Mouse (Mus musculus): ENCODE data around the gene Rnf8. TPM values are rescaled to one million over a fixed set of nuclear protein-coding genes. Genes with fewer than 3 reads are reported as not detected.

Gene Rnf8
- total and polyA plus RNA-seq, 2 experiments = 8.8 to 15.2 TPM

DNA sequence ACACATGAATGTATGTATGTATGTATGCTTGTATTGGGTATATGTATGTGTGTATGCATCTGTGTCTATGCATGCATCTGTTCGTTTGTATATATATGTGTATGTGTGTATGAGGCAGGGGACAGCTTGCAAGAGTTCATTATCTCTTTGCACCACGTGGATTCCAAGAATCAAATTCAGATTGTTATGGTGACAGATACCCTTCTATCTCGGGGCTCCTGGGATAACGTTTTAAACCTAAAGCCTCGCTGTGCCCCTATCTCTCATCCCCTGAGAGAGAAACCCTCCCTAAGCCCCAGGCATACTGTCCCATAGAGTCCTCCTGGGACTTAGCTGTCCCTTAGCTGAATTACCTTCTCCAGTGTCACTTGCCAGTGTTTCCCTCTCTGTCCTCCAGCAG is 31.0 kb upstream of the Rnf8 start:
- no peak for DNase-seq (ENCODE audit: extremely low read depth, low read depth, low spot score)
- no peak overlapping the region for H3K9ac ChIP-seq (ENCODE audit: low read depth, low read length)
- no peaks in the 10 kb centered on the region for H3K79me2 ChIP-seq (ENCODE audit: control insufficient read depth, insufficient read depth, low read length)
- 91% methylated on average over 5 of the region's 5 CpGs for WGBS
- H3K4me1 ChIP-seq (ENCODE audit: control insufficient read depth, insufficient read depth, low read length) = no peaks in the 10 kb centered on the region; the same call in 1 of the 2 replicates
- no peak overlapping the region for H3K27ac ChIP-seq (replicated peaks; ENCODE audit: insufficient read depth, low read depth, low read length)
- H3K27me3 ChIP-seq (ENCODE audit: control insufficient read depth, insufficient read depth, low read length) = no peaks in the 10 kb centered on the region
- no peaks in the 10 kb centered on the region; the same call in 1 of the 2 replicates for H3K36me3 ChIP-seq (ENCODE audit: control insufficient read depth, insufficient read depth, low read length)
- TF ChIP-seq CTCF (IDR thresholded peaks at IDR 0.05; ENCODE audit: low read depth, low read length) (no peak), POLR2A (IDR thresholded peaks at IDR 0.05; ENCODE audit: extremely low read depth, insufficient read depth, low read length) (no peak)
- no peak overlapping the region for H3K4me3 ChIP-seq (ENCODE audit: insufficient read depth, low read depth, low read length)

DNA sequence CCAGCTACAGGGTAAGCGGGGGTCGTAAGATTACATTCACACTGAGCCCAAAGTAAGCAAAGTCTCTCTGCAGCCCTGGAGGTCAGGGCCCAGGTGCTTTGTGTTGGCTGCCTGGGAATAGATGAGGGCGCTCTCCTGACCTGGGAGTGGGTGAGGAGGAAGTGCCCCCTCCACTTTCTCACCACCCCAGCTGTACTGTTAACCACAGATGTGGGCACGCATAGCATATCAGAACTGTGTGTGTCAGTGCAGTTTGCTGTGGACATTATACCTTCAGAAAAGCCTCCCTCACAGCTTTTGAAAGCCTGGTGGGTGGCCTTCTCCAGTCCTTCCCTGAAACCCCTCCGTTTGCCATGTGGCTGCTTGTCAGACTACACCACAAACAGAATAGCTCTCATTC is 30.3 kb upstream of the Rnf8 start:
- Histone ChIP-seq H3K79me2 (ENCODE audit: control insufficient read depth, insufficient read depth, low read length) (no peaks in the 10 kb centered on the region), H3K4me3 (ENCODE audit: insufficient read depth, low read depth, low read length) (no peak overlapping the region), H3K9ac (ENCODE audit: low read depth, low read length) (no peak overlapping the region), H3K27ac (replicated peaks; ENCODE audit: insufficient read depth, low read depth, low read length) (no peak overlapping the region), H3K27me3 (ENCODE audit: control insufficient read depth, insufficient read depth, low read length) (no peaks in the 10 kb centered on the region), H3K36me3 (ENCODE audit: control insufficient read depth, insufficient read depth, low read length) (no peaks in the 10 kb centered on the region; the same call in 1 of the 2 replicates), H3K4me1 (ENCODE audit: control insufficient read depth, insufficient read depth, low read length) (no peaks in the 10 kb centered on the region; the same call in 1 of the 2 replicates)
- TF ChIP-seq CTCF (IDR thresholded peaks at IDR 0.05; ENCODE audit: low read depth, low read length) = no peak
- TF ChIP-seq POLR2A (IDR thresholded peaks at IDR 0.05; ENCODE audit: extremely low read depth, insufficient read depth, low read length) = no peak
- DNase-seq (ENCODE audit: extremely low read depth, low read depth, low spot score) = no peak
- 92% methylated on average over 5 of the region's 5 CpGs for WGBS

DNA sequence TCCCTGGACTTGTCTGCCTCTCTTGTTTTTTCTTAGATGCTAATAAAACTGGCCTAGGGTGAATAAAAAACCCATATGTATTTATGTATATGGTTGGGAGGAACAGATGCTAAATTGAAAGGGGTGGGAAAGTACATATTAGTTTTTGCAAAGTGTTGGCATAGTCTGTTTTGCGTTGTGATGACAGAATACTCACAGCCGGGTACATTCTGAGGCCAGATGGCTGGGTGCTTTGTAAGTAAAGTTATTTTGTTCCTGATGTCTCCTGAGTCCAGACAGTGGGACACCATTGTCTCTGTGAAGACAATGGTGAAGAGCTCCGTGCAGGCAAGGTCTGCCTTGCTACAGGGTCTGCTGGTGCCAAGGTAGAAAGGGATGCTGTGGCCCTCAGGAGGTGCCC is 29.9 kb upstream of the Rnf8 start:
- H3K4me1 ChIP-seq (ENCODE audit: control insufficient read depth, insufficient read depth, low read length) = no peaks in the 10 kb centered on the region; the same call in 1 of the 2 replicates
- H3K36me3 ChIP-seq (ENCODE audit: control insufficient read depth, insufficient read depth, low read length) = no peaks in the 10 kb centered on the region; the same call in 1 of the 2 replicates
- DNase-seq (ENCODE audit: extremely low read depth, low read depth, low spot score) = no peak
- 89% methylated on average over 3 of the region's 3 CpGs for WGBS
- H3K79me2 ChIP-seq (ENCODE audit: control insufficient read depth, insufficient read depth, low read length) = no peaks in the 10 kb centered on the region
- H3K27me3 ChIP-seq (ENCODE audit: control insufficient read depth, insufficient read depth, low read length) = no peaks in the 10 kb centered on the region
- H3K27ac ChIP-seq (replicated peaks; ENCODE audit: insufficient read depth, low read depth, low read length) = no peak overlapping the region
- no peak for TF ChIP-seq CTCF (IDR thresholded peaks at IDR 0.05; ENCODE audit: low read depth, low read length)
- no peak for TF ChIP-seq POLR2A (IDR thresholded peaks at IDR 0.05; ENCODE audit: extremely low read depth, insufficient read depth, low read length)
- H3K4me3 ChIP-seq (ENCODE audit: insufficient read depth, low read depth, low read length) = no peak overlapping the region
- H3K9ac ChIP-seq (ENCODE audit: low read depth, low read length) = no peak overlapping the region

DNA sequence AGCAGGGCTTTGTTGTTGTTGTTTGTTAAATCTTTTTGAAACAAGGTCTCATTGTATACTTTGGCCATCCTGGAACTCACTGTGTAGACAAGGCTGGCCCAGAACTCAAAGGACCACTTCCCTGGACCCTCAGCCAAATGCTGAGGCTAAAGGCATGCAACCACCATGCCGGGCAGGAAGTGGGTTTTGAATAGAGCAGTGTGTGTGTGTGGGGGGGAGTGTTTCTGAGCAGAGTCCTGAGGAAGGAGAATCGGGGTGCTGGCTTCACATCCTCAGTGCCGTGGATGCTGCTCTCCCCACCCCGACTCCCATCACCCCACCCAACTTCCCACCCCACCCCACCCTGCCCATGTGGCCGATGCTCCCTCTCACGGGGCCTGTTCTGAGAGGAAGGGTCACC is 29.1 kb upstream of the Rnf8 start:
- no peak overlapping the region for H3K9ac ChIP-seq (ENCODE audit: low read depth, low read length)
- no peaks in the 10 kb centered on the region for H3K27me3 ChIP-seq (ENCODE audit: control insufficient read depth, insufficient read depth, low read length)
- 93% methylated on average over 6 of the region's 6 CpGs for WGBS
- no peak overlapping the region for H3K27ac ChIP-seq (replicated peaks; ENCODE audit: insufficient read depth, low read depth, low read length)
- no peaks in the 10 kb centered on the region for H3K4me1 ChIP-seq (ENCODE audit: control insufficient read depth, insufficient read depth, low read length)
- H3K4me3 ChIP-seq (ENCODE audit: insufficient read depth, low read depth, low read length) = no peak overlapping the region
- H3K79me2 ChIP-seq (ENCODE audit: control insufficient read depth, insufficient read depth, low read length) = no peaks in the 10 kb centered on the region
- DNase-seq (ENCODE audit: extremely low read depth, low read depth, low spot score) = no peak
- TF ChIP-seq CTCF (IDR thresholded peaks at IDR 0.05; ENCODE audit: low read depth, low read length) (no peak), POLR2A (IDR thresholded peaks at IDR 0.05; ENCODE audit: extremely low read depth, insufficient read depth, low read length) (no peak)
- no peaks in the 10 kb centered on the region; the same call in 1 of the 2 replicates for H3K36me3 ChIP-seq (ENCODE audit: control insufficient read depth, insufficient read depth, low read length)

DNA sequence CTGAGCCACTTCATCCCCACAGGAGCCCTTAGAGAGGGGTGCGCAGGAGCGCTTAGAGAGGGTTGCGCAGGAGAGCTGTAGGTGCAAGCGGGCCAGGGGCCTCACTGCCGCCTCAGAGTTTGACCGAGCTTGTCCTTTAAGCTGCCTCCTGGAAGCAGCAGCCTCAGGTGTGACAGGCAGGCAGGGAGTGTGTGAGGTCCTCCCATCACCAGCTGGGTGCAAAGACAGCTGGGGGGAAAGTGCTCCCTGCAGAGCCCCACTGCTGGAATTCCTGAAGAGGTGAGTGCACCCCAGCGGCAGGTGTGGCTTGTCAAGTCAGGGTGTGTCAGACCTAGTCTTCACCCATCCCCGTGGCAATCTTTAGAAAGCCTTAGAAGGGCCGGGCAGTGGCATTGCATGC is 27.7 kb upstream of the Rnf8 start:
- H3K36me3 ChIP-seq (ENCODE audit: control insufficient read depth, insufficient read depth, low read length) = no peaks in the 10 kb centered on the region
- 91% methylated on average over 9 of the region's 9 CpGs for WGBS
- no peak for DNase-seq (ENCODE audit: extremely low read depth, low read depth, low spot score)

DNA sequence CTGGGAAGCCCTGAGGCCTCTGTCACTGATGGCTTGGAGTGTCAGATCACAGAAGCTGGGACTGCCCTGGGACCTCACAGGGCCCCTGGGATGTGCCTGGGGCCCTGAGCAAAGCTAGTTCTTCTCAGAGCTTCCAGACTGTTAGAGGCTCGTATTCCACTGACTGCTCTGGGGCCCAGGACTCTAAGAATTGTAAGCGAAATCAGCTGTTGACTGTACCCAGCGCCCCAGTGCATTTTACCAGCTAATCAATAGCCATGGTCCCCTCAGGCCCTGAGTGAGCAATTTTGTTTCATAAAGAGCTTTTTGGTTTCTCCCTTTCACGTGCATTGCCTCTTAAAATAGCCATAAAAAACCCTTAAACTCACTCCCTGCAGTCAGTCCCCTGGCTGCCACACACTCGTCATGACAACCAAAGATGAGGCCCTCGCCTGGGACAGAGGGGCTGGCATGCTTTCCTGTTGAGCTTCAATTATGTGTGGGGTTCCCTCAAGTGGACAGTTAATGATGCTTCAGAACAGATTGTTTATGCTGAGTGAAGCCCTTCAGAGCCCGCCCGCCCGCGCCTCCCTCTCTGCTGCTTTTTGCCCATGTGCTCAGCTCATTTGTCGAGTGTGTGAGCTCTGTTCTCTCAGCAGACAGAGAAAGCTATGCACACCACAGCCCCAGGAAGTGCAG is 25.2 kb upstream of the Rnf8 start:
- Histone ChIP-seq H3K4me1 (ENCODE audit: control insufficient read depth, insufficient read depth, low read length) (no peaks in the 10 kb centered on the region), H3K4me3 (ENCODE audit: insufficient read depth, low read depth, low read length) (no peak overlapping the region), H3K79me2 (ENCODE audit: control insufficient read depth, insufficient read depth, low read length) (no peaks in the 10 kb centered on the region), H3K27me3 (ENCODE audit: control insufficient read depth, insufficient read depth, low read length) (no peaks in the 10 kb centered on the region), H3K9ac (ENCODE audit: low read depth, low read length) (no peak overlapping the region), H3K36me3 (ENCODE audit: control insufficient read depth, insufficient read depth, low read length) (no peaks in the 10 kb centered on the region), H3K27ac (replicated peaks; ENCODE audit: insufficient read depth, low read depth, low read length) (no peak overlapping the region)
- no peak for TF ChIP-seq POLR2A (IDR thresholded peaks at IDR 0.05; ENCODE audit: extremely low read depth, insufficient read depth, low read length)
- no peak for TF ChIP-seq CTCF (IDR thresholded peaks at IDR 0.05; ENCODE audit: low read depth, low read length)
- 93% methylated on average over 11 of the region's 11 CpGs for WGBS
- no peak for DNase-seq (ENCODE audit: extremely low read depth, low read depth, low spot score)

More for the DNA sequence above, 27.7 kb upstream of the Rnf8 start:
- no peaks in the 10 kb centered on the region for H3K27me3 ChIP-seq (ENCODE audit: control insufficient read depth, insufficient read depth, low read length)
- H3K27ac ChIP-seq (replicated peaks; ENCODE audit: insufficient read depth, low read depth, low read length) = no peak overlapping the region
- H3K4me3 ChIP-seq (ENCODE audit: insufficient read depth, low read depth, low read length) = no peak overlapping the region
- H3K9ac ChIP-seq (ENCODE audit: low read depth, low read length) = no peak overlapping the region
- no peaks in the 10 kb centered on the region for H3K79me2 ChIP-seq (ENCODE audit: control insufficient read depth, insufficient read depth, low read length)
- no peaks in the 10 kb centered on the region for H3K4me1 ChIP-seq (ENCODE audit: control insufficient read depth, insufficient read depth, low read length)
- TF ChIP-seq CTCF (IDR thresholded peaks at IDR 0.05; ENCODE audit: low read depth, low read length) = no peak
- TF ChIP-seq POLR2A (IDR thresholded peaks at IDR 0.05; ENCODE audit: extremely low read depth, insufficient read depth, low read length) = no peak
